In the genomic region with DNA sequence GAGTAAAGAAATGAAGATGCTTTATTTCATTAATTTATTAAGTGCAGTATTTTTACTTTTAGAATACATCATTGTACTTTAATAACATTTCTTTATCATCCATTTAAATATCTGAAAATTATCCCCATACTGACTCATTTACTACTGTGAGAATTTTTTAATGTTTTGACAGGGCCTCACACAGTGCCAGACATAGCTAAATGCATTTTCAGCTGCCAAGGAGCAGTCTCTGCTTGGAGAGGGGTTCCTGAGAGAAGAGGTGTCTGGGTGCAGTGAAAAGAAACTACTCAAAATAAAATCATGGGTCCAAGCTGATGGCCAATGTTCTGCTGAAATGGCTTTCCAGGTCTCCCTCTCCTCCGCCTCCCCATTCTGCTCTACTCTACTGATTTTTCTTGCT, we compare ENCODE assay signal across 16 mouse cellular contexts.
"Had no signal": no experiment of that assay in that cellular context is flagged by ENCODE, and none has a peak within 500 bp of the region (broad histone marks: within the 10 kb centered on the region; RNA-seq: fewer than 3 reads in every experiment).

No protein-coding gene starts in this region.

- DNase-seq: retina, postnatal 1 day; right cerebral cortex, adult 18-20 months; right cerebral cortex, postnatal 14 days; right cerebral cortex, postnatal 25 days; right cerebral cortex, postnatal 4 days; spleen, adult 18-20 months; thymus, adult 18-20 months; thymus, adult 2 months; thymus, postnatal 14 days; thymus, postnatal 25 days; thymus, postnatal 36 days; thymus, postnatal 4 days had no signal

- H3K36me3 ChIP-seq: neural tube, embryonic 13.5 days; neural tube, embryonic 15.5 days; stomach, embryonic 15.5 days had no signal

- H3K4me3 ChIP-seq: neural tube, embryonic 13.5 days; neural tube, embryonic 15.5 days; stomach, embryonic 15.5 days had no signal

- H3K4me2 ChIP-seq: neural tube, embryonic 13.5 days; neural tube, embryonic 15.5 days; stomach, embryonic 15.5 days had no signal

- H3K4me1 ChIP-seq: neural tube, embryonic 13.5 days; neural tube, embryonic 15.5 days; stomach, embryonic 15.5 days had no signal

- H3K9ac ChIP-seq: neural tube, embryonic 13.5 days; neural tube, embryonic 15.5 days; stomach, embryonic 15.5 days had no signal

- H3K27ac ChIP-seq: neural tube, embryonic 13.5 days; neural tube, embryonic 15.5 days; stomach, embryonic 15.5 days; stomach, postnatal 0 days had no signal

- H3K9me3 ChIP-seq: neural tube, embryonic 13.5 days; neural tube, embryonic 15.5 days; stomach, embryonic 15.5 days had no signal

- H3K27me3 ChIP-seq: neural tube, embryonic 13.5 days; neural tube, embryonic 15.5 days; stomach, embryonic 15.5 days had no signal
